ENCODE assay signal across 14 mouse cellular contexts in genomic region chr9:57956838-57957236, GRCm38 (mm10). TPM values are rescaled to one million over a fixed set of nuclear protein-coding genes. Genes with fewer than 3 reads are reported as not detected.
DNase-seq lines count a peak whose midpoint lies in the region; ATAC-seq and TF ChIP-seq lines count a peak whose summit lies in the region.
"Had no signal": no experiment of that assay in that cellular context is flagged by ENCODE, and none has a peak within 500 bp of the region (broad histone marks: within the 10 kb centered on the region; RNA-seq: fewer than 3 reads in every experiment).

No protein-coding gene starts in this region.

- no peaks in the 10 kb centered on the region; the same call in 1 of the 2 replicates for H3K27me3 ChIP-seq in liver, postnatal 0 days (ENCODE audit: insufficient read depth, low read length)
- peaks cover under 1% of the 10 kb centered on the region; the same call in 1 of the 2 replicates for H3K27me3 ChIP-seq in liver, embryonic 11.5 days (replicated peaks; ENCODE audit: control insufficient read depth, insufficient read depth, low read length)
- H3K27me3 ChIP-seq in small intestine, adult 2 months (ENCODE audit: control insufficient read depth, insufficient read depth, low read length): no peaks in the 10 kb centered on the region
- H3K27me3 ChIP-seq in midbrain, embryonic 14.5 days (ENCODE audit: control insufficient read depth, insufficient read depth, low read length): no peaks in the 10 kb centered on the region

- no peak for TF ChIP-seq EP300 in liver, postnatal 0 days (IDR thresholded peaks at IDR 0.05; ENCODE audit: low read depth)

- H3K4me2 ChIP-seq in liver, postnatal 0 days (ENCODE audit: low read depth, low read length): no peak overlapping the region
- H3K4me2 ChIP-seq in liver, embryonic 11.5 days: no peak overlapping the region
- H3K4me2 ChIP-seq in midbrain, embryonic 14.5 days (ENCODE audit: low read length): no peak overlapping the region

- DNase-seq in liver, postnatal 0 days: peak; percentile 37
- no peak for DNase-seq in liver, embryonic 11.5 days (ENCODE audit: low spot score)
- DNase-seq in thymus, postnatal 36 days: peak; percentile 69 to 78
- DNase-seq in midbrain, embryonic 14.5 days: no peak
- no peak for DNase-seq in kidney, postnatal 14 days
- DNase-seq in cerebellum, adult 11 months: no peak
- DNase-seq: cerebellum, adult 9-10 months; heart, postnatal 4 days; kidney, adult 18-20 months had no signal

- H3K4me1 ChIP-seq in liver, postnatal 0 days (ENCODE audit: insufficient read depth): peaks cover 12% of the 10 kb centered on the region
- H3K4me1 ChIP-seq in liver, embryonic 11.5 days (replicated peaks; ENCODE audit: control insufficient read depth, insufficient read depth, low read length): 0 out of 2 replicates have a peak, but pooled peaks cover 3% of the 10 kb centered on the region
- H3K4me1 ChIP-seq in small intestine, adult 2 months (ENCODE audit: control insufficient read depth, insufficient read depth, insufficient read length, low read length): peaks cover 51% of the 10 kb centered on the region
- H3K4me1 ChIP-seq in midbrain, embryonic 14.5 days (ENCODE audit: control insufficient read depth, insufficient read depth, low read length): no peaks in the 10 kb centered on the region; the same call in 1 of the 2 replicates

- no peak overlapping the region for H3K4me3 ChIP-seq in liver, postnatal 0 days (ENCODE audit: low read depth, low read length)
- no peak overlapping the region for H3K4me3 ChIP-seq in liver, embryonic 11.5 days (ENCODE audit: low read depth, low read length)
- no peak overlapping the region for H3K4me3 ChIP-seq in small intestine, adult 2 months (ENCODE audit: low read depth, low read length)
- H3K4me3 ChIP-seq in midbrain, embryonic 14.5 days (replicated peaks; ENCODE audit: low read depth, low read length): no peak overlapping the region
- H3K4me3 ChIP-seq: layer of hippocampus, adult 2 months; megakaryocyte, embryonic 14.5 days had no signal

- H3K36me3 ChIP-seq in liver, postnatal 0 days (replicated peaks; ENCODE audit: insufficient read depth, low read length): no peaks in the 10 kb centered on the region
- H3K36me3 ChIP-seq in liver, embryonic 11.5 days (ENCODE audit: control insufficient read depth, insufficient read depth, low read length): no peaks in the 10 kb centered on the region
- H3K36me3 ChIP-seq in small intestine, adult 2 months (ENCODE audit: control insufficient read depth, insufficient read depth, low read length): peaks cover 36% of the 10 kb centered on the region
- H3K36me3 ChIP-seq in midbrain, embryonic 14.5 days (ENCODE audit: control insufficient read depth, insufficient read depth, low read length): peaks cover 62% of the 10 kb centered on the region

- TF ChIP-seq POLR2A in small intestine, adult 2 months (IDR thresholded peaks at IDR 0.05; ENCODE audit: low read depth, low read length): no peak

- ATAC-seq in liver, postnatal 0 days: 0 out of 2 replicates have a peak, but pooled peaks have one; percentile 23
- no peak for ATAC-seq in liver, embryonic 11.5 days (replicated peaks; ENCODE audit: low FRiP score)
- ATAC-seq in common myeloid progenitor, adult 5-6 weeks (replicated peaks; ENCODE audit: low read depth, poor library complexity, severe bottlenecking): peak; percentile 75
- ATAC-seq in midbrain, embryonic 14.5 days (ENCODE audit: low FRiP score, low TSS enrichment): no peak

- H3K27ac ChIP-seq in liver, postnatal 0 days (ENCODE audit: low read depth): peak overlapping the region; percentile 34; the same call in 1 of the 2 replicates
- H3K27ac ChIP-seq in liver, embryonic 11.5 days (ENCODE audit: low read depth, low read length): no peak overlapping the region
- peak overlapping the region; percentile 38 for H3K27ac ChIP-seq in small intestine, adult 2 months (ENCODE audit: insufficient read depth, low read depth, low read length)
- H3K27ac ChIP-seq in midbrain, embryonic 14.5 days (replicated peaks; ENCODE audit: low read depth, low read length): no peak overlapping the region
- H3K27ac ChIP-seq: layer of hippocampus, adult 2 months; liver, embryonic 14.5 days had no signal

- 36% methylated on average over 5 of the region's 5 CpGs for WGBS in liver, postnatal 0 days (ENCODE audit: insufficient replicate concordance)
- WGBS in liver, embryonic 11.5 days: 54% methylated on average over 5 of the region's 5 CpGs
- WGBS in small intestine, adult 2 months: 51% methylated on average over 5 of the region's 5 CpGs
- 89% methylated on average over 5 of the region's 5 CpGs for WGBS in midbrain, embryonic 14.5 days

- no peak for TF ChIP-seq CTCF in liver, postnatal 0 days (IDR thresholded peaks at IDR 0.05; ENCODE audit: low read depth)
- TF ChIP-seq CTCF in small intestine, adult 2 months (IDR thresholded peaks at IDR 0.05; ENCODE audit: extremely low read depth, insufficient read length, insufficient replicate concordance, low read depth, low read length): no peak

- no peak overlapping the region for H3K9ac ChIP-seq in liver, postnatal 0 days (replicated peaks)
- no peak overlapping the region for H3K9ac ChIP-seq in liver, embryonic 11.5 days (ENCODE audit: low read depth, low read length)
- H3K9ac ChIP-seq in midbrain, embryonic 14.5 days (replicated peaks; ENCODE audit: low read length): no peak overlapping the region
- H3K9ac ChIP-seq: liver, embryonic 14.5 days had no signal

- H3K9me3 ChIP-seq in liver, postnatal 0 days (ENCODE audit: low read length): no peaks in the 10 kb centered on the region
- no peaks in the 10 kb centered on the region for H3K9me3 ChIP-seq in liver, embryonic 11.5 days (ENCODE audit: control insufficient read depth, low read length)
- no peaks in the 10 kb centered on the region for H3K9me3 ChIP-seq in midbrain, embryonic 14.5 days (ENCODE audit: control insufficient read depth, low read length)
- H3K9me3 ChIP-seq: megakaryocyte, embryonic 14.5 days had no signal

RNA-seq across cellular contexts. Expression of gene Sema7a, which starts 16.9 kb away (rescaled TPM):
- 0.11 TPM in 1 of 2 replicates, not detected in the other for polyA plus RNA-seq in liver, postnatal 0 days (2015; fragmentation: Nextera tagmentation; extraction: Ambion mirVana)
- 0.19 and 0.34 TPM in 2 replicates for polyA plus RNA-seq in liver, embryonic 11.5 days (2014; fragmentation: Nextera tagmentation; extraction: Ambion mirVana)
- total RNA-seq in common myeloid progenitor, adult 5-6 weeks (2017): 0.44 and 0.55 TPM in 2 replicates
- 12.9 and 52.6 TPM in 2 replicates for polyA plus RNA-seq in small intestine, adult 2 months (2012; rRNA removed)
- polyA plus RNA-seq in midbrain, embryonic 14.5 days (2014; fragmentation: Nextera tagmentation; extraction: Ambion mirVana): 3.2 and 3.7 TPM in 2 replicates

RNA-seq across cellular contexts. Expression of gene Ubl7, which starts 46.1 kb away (rescaled TPM):
- 51.2 and 51.4 TPM in 2 replicates for polyA plus RNA-seq in liver, postnatal 0 days (2015; fragmentation: Nextera tagmentation; extraction: Ambion mirVana)
- 92.3 and 93.3 TPM in 2 replicates for polyA plus RNA-seq in liver, embryonic 11.5 days (2014; fragmentation: Nextera tagmentation; extraction: Ambion mirVana)
- total RNA-seq in common myeloid progenitor, adult 5-6 weeks (2017): 11.9 and 25.7 TPM in 2 replicates
- polyA plus RNA-seq in small intestine, adult 2 months (2012; rRNA removed): 62.4 and 146 TPM in 2 replicates
- 165 and 172 TPM in 2 replicates for polyA plus RNA-seq in midbrain, embryonic 14.5 days (2014; fragmentation: Nextera tagmentation; extraction: Ambion mirVana)

RNA-seq across cellular contexts. Expression of gene Cyp11a1, which starts 49.4 kb away (rescaled TPM):
- 0.43 and 0.51 TPM in 2 replicates for polyA plus RNA-seq in liver, postnatal 0 days (2015; fragmentation: Nextera tagmentation; extraction: Ambion mirVana)
- 0.10 TPM in 1 of 2 replicates, not detected in the other for polyA plus RNA-seq in liver, embryonic 11.5 days (2014; fragmentation: Nextera tagmentation; extraction: Ambion mirVana)
- total RNA-seq in common myeloid progenitor, adult 5-6 weeks (2017): not detected in 2 replicates
- polyA plus RNA-seq in small intestine, adult 2 months (2012; rRNA removed): 0.19 and 0.27 TPM in 2 replicates
- 0.36 and 0.51 TPM in 2 replicates for polyA plus RNA-seq in midbrain, embryonic 14.5 days (2014; fragmentation: Nextera tagmentation; extraction: Ambion mirVana)

Comparison
In these comparisons a context has a peak if more than half of its experiments do, and no peak if none do; other contexts are left out.
1. ATAC-seq: peak in liver, postnatal 0 days (single experiment) and common myeloid progenitor, adult 5-6 weeks (single experiment); none in liver, embryonic 11.5 days (single experiment) and midbrain, embryonic 14.5 days (single experiment).
2. DNase-seq: peak in liver, postnatal 0 days (single experiment) and thymus, postnatal 36 days (2 of 2); none in liver, embryonic 11.5 days (single experiment), midbrain, embryonic 14.5 days (single experiment), kidney, postnatal 14 days (single experiment) and cerebellum, adult 11 months (single experiment).
3. H3K27ac ChIP-seq: peak in liver, postnatal 0 days (single experiment) and small intestine, adult 2 months (single experiment); none in liver, embryonic 11.5 days (single experiment) and midbrain, embryonic 14.5 days (single experiment).